Mouse (Mus musculus) hindbrain, embryonic 12.5 days (tissue): ENCODE results near the gene Stat1. TPM values are rescaled to one million over a fixed set of nuclear protein-coding genes. Genes with fewer than 3 reads are reported as not detected.

Experiments used
- ATAC-seq: fragments of 200-750 bp; cut with Nextera tagmentation; 2 replicates; pipeline ENCODE4 v1.8.0; 2017; ENCODE audit warnings: moderate TSS enrichment; ENCODE audit not compliant: low FRiP score
- H3K27ac ChIP-seq: fragments of 300-500 bp; sonication (generic); 2 replicates; pipeline ENCODE4 v1.5.1; 2016; ENCODE audit warnings: mild to moderate bottlenecking
- H3K27me3 ChIP-seq: fragments of 300-500 bp; sonication (generic); 2 replicates; pipeline ENCODE4 v1.6.1; 2016; ENCODE audit warnings: mild to moderate bottlenecking
- H3K36me3 ChIP-seq: fragments of 300-500 bp; sonication (generic); 2 replicates; pipeline ENCODE4 v1.6.1; 2016; ENCODE audit warnings: mild to moderate bottlenecking
- H3K4me1 ChIP-seq: fragments of 300-500 bp; sonication (generic); 2 replicates; pipeline ENCODE4 v1.6.1; 2016
- H3K4me2 ChIP-seq: fragments of 300-500 bp; sonication (generic); replicated peaks from 2 replicates; pipeline ENCODE4 v1.6.1; 2016; ENCODE audit warnings: mild to moderate bottlenecking
- H3K4me3 ChIP-seq: fragments of 300-500 bp; sonication (generic); 2 replicates; pipeline ENCODE4 v1.5.1; 2016; ENCODE audit warnings: mild to moderate bottlenecking
- H3K9ac ChIP-seq: fragments of 300-500 bp; sonication (generic); 2 replicates; pipeline ENCODE4 v1.6.1; 2016; ENCODE audit warnings: mild to moderate bottlenecking, moderate library complexity
- H3K9me3 ChIP-seq: fragments of 300-500 bp; sonication (generic); replicated peaks from 2 replicates; pipeline ENCODE4 v1.6.1; 2016; ENCODE audit warnings: mild to moderate bottlenecking
- WGBS: fragments of 180-500 bp; shearing (Covaris S2); methylation state at CpG from one replicate; pipeline ENCODE4 v1.1.7; 2016; 5-methylcytosine and 5-hydroxymethylcytosine counted together
- polyA plus RNA-seq: library from polyadenylated mRNA; unstranded; fragments of >200 nt; fragmentation: Nextera tagmentation; extraction: Ambion mirVana; gene quantifications from 2 replicates; pipeline ENCODE4 v1.2.1, GENCODE M21; 2016

The Stat1 gene
- polyA plus RNA-seq, 1 experiment from 2014 or later, result 19.2 TPM

DNA sequence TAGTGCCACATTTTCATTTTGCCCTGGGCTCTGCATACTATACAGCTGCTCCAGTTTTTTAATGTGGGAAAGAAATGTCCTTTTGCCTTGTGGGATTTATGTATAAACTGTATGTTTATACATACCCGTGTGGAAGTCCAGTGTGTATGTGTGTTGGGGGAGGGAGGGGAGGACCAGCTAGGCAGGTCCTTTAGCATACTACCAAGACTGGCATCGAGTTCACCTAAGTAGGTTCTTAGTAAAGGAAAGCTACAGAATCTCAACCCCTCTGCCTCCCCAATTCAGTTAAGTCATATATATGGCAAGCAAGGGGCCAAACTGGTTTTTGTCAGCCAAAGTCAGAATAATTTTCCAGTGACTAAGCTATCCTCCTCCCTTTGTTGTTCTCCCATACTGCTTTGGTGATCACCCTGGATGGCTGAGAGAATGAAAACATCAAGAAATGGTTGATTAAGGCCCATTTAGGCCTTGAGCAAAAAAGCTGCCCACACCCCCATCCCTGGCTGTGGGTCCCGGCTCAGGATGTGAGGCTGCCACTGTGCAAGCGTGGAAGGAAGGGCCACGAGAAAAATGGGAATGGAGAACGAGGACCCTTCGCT, 6.1 kb upstream of the Stat1 start:
- H3K4me2 ChIP-seq, result peak overlapping the region; percentile 61
- no peaks in the 10 kb centered on the region for H3K36me3 ChIP-seq
- H3K4me3 ChIP-seq, result peak overlapping the region; percentile 31
- no peaks in the 10 kb centered on the region for H3K27me3 ChIP-seq
- peak overlapping the region; percentile 83 for H3K27ac ChIP-seq
- H3K9ac ChIP-seq, result peak overlapping the region; percentile 63
- no peaks in the 10 kb centered on the region for H3K9me3 ChIP-seq
- WGBS, result 22% methylated on average over 7 of the region's 7 CpGs
- H3K4me1 ChIP-seq, result peaks cover 5% of the 10 kb centered on the region
- peak; percentile 46 for ATAC-seq

DNA sequence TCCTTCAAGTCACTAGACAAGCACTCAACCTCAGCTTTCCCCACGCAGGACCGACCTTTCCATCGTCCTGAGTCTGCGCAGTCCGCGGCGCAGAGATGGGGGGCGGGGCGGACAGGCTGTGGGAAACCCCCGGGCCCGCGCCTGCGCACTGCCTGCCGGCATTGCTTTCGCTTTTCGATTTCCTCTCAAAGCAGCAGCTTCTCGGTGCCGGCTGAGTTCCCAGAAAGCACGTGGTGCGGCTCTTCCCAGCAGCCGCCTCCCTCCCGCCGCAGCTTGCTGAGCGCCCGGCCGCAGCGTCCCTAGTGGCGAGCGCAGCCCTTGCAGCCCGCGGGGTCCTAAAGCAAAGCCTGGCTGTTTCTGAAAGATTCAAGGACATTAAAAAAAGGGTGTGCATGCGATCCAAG, 5.6 kb upstream of the Stat1 start:
- peak overlapping the region; percentile 83 for H3K27ac ChIP-seq
- WGBS, result 1% methylated on average over 32 of the region's 32 CpGs
- H3K4me3 ChIP-seq, result peak overlapping the region; percentile 31
- peak overlapping the region; percentile 61 for H3K4me2 ChIP-seq
- no peaks in the 10 kb centered on the region for H3K36me3 ChIP-seq
- H3K9me3 ChIP-seq, result no peaks in the 10 kb centered on the region
- peak overlapping the region; percentile 63 for H3K9ac ChIP-seq
- H3K4me1 ChIP-seq, result peaks cover 5% of the 10 kb centered on the region
- ATAC-seq, result peak; percentile 98
- H3K27me3 ChIP-seq, result no peaks in the 10 kb centered on the region

DNA sequence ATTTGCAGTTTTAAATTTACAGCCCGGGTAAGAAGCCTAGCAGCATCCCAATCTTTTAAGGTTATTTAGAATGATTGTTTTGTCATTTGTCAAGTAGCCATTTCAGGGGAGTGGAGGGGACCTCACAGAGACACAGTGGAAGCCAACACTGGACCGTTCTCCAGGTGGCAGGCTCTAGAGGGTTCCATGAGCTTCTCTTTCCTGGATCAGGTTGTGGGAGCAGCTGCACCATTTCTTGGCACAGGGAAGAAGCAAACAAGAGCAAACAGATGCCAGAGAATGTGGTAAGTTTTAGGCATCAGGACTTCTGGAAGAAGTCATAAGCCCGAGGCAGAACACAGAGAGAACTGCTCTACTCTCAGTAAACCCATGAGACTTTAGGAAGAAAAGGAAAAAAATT, 2.8 kb upstream of the Stat1 start:
- Histone ChIP-seq H3K36me3 (no peaks in the 10 kb centered on the region), H3K9ac (no peak overlapping the region), H3K27ac (no peak overlapping the region), H3K4me2 (no peak overlapping the region), H3K4me3 (no peak overlapping the region), H3K4me1 (peaks cover 11% of the 10 kb centered on the region), H3K27me3 (no peaks in the 10 kb centered on the region), H3K9me3 (no peaks in the 10 kb centered on the region)
- 78% methylated on average over 3 of the region's 3 CpGs for WGBS
- ATAC-seq, result no peak

DNA sequence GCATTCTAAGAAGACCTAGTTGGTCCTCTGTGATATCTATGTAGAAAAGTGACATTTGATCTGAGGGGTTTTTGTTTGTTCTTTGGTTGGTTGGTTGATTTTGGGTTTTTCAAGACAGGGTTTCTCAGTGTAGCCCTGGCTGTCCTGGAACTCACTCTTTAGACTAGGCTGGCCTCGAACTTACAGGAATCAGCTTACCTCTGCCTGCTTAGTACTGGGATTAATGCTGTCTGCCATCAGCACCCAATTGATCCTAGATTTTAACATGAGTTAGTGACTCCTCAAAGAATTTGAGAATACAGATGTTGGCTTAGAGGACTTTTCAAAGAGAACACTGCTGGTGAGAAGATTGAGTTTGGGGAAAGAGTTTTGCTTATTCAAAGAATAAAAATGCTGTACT, 1.5 kb upstream of the Stat1 start:
- H3K4me2 ChIP-seq, result no peak overlapping the region
- WGBS, result 87% methylated on average over 1 of the region's 1 CpGs
- no peaks in the 10 kb centered on the region for H3K9me3 ChIP-seq
- no peak overlapping the region for H3K9ac ChIP-seq
- H3K27ac ChIP-seq, result no peak overlapping the region
- no peak overlapping the region for H3K4me3 ChIP-seq
- no peaks in the 10 kb centered on the region for H3K36me3 ChIP-seq
- H3K4me1 ChIP-seq, result peaks cover 11% of the 10 kb centered on the region
- no peaks in the 10 kb centered on the region for H3K27me3 ChIP-seq
- ATAC-seq, result no peak

DNA sequence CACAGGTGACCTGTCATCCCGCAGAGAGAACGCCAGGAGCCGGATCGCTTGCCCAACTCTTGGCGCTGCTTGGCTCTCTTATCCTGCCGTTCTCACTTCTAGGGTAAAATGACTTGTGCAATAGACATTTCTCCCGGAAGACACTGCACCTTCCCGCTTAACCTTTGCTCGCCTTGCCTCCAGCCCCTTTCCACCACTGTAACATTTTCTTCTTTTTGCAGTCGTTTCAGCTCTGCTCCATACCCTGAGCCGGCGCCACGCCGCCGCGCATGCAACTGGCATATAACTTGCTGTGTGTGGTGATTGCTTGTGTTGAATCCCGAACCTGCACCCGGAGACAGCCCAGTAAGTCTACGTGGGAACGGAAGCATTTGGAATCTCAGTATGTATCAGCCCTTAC, 451 bp downstream of the Stat1 start:
- Histone ChIP-seq H3K4me1 (peaks cover 6% of the 10 kb centered on the region; the same call in 1 of the 2 replicates), H3K4me2 (peak overlapping the region; percentile 92), H3K4me3 (peak overlapping the region; percentile 87), H3K27ac (no peak overlapping the region), H3K9ac (peak overlapping the region; percentile 85), H3K36me3 (peaks cover 3% of the 10 kb centered on the region; the same call in 1 of the 2 replicates), H3K27me3 (no peaks in the 10 kb centered on the region), H3K9me3 (no peaks in the 10 kb centered on the region)
- peak; percentile 36 for ATAC-seq
- WGBS, result 1% methylated on average over 20 of the region's 20 CpGs

DNA sequence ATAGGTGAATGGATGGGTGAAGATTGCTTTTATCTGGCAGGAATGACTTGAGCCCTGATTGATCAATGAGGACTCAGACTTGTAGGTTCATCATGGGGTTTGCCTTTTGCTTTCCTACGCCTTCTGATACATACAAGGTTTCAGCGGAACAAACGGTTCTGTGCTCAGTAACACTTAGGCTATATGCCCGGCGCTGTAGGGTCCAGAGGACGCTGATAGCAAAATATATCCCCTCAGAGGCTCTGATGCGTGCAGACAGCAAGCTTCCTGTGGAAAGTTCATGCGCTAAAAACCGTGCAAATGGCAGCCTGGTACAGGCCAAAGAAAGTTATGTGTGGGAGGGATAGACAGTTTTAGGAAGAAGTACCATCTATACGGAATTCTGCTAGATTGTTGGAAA, 951 bp downstream of the Stat1 start:
- Histone ChIP-seq H3K9me3 (no peaks in the 10 kb centered on the region), H3K27ac (no peak overlapping the region), H3K27me3 (no peaks in the 10 kb centered on the region), H3K4me2 (peak overlapping the region; percentile 92), H3K36me3 (peaks cover 3% of the 10 kb centered on the region; the same call in 1 of the 2 replicates), H3K9ac (peak overlapping the region; percentile 85; the same call in 1 of the 2 replicates), H3K4me3 (peak overlapping the region; percentile 87), H3K4me1 (peaks cover 6% of the 10 kb centered on the region; the same call in 1 of the 2 replicates)
- WGBS, result 41% methylated on average over 10 of the region's 10 CpGs
- ATAC-seq, result no peak

DNA sequence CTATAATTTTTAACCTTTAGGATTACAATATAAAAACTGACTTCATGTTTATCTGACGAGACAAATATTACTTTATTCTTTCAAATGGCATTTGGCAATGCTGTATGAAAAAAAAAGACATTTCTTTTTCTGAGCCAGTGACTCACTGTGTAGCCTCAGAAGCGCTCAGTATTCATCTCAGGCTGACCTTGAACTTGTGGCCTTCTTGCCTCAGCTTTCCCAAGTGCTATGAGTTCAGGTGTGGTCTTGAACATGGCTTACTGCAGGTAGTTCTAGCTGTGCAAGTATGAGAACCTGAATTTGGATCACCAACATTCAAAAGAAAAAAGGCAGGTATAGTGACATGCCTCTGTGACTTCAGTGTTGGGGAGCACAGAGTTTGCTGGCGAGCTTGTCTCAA, 1.8 kb downstream of the Stat1 start:
- no peak for ATAC-seq
- Histone ChIP-seq H3K9me3 (no peaks in the 10 kb centered on the region), H3K36me3 (peaks cover 3% of the 10 kb centered on the region; the same call in 1 of the 2 replicates), H3K4me1 (peaks cover 6% of the 10 kb centered on the region; the same call in 1 of the 2 replicates), H3K27ac (no peak overlapping the region), H3K4me2 (no peak overlapping the region), H3K4me3 (no peak overlapping the region), H3K27me3 (no peaks in the 10 kb centered on the region), H3K9ac (no peak overlapping the region)
- 82% methylated on average over 3 of the region's 3 CpGs for WGBS

DNA sequence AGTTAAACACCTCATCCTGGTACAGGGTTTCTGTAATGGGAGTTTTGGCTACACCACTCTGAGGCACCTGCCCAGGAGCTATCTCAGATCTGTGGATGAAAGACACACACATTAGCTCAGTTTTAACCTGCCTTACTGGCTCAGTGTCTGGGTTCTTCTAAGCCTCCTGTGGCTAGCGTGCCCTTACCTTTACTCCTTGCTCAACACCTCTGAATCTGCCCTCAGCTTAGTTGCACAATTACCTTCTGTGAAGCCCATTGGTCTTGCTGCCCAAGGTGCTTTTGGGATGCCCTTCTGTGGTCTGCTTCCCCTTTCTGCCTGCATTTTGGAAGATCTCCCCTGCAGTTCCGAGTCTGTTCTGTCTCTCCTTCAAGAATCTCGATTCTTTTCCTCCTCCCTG, 5.6 kb downstream of the Stat1 start:
- H3K27me3 ChIP-seq, result no peaks in the 10 kb centered on the region
- no peak for ATAC-seq
- H3K36me3 ChIP-seq, result peaks cover 12% of the 10 kb centered on the region
- H3K9me3 ChIP-seq, result no peaks in the 10 kb centered on the region
- no peak overlapping the region for H3K27ac ChIP-seq
- WGBS, result 83% methylated on average over 3 of the region's 3 CpGs
- H3K4me3 ChIP-seq, result no peak overlapping the region
- no peak overlapping the region for H3K9ac ChIP-seq
- H3K4me2 ChIP-seq, result no peak overlapping the region
- H3K4me1 ChIP-seq, result peaks cover 5% of the 10 kb centered on the region; the same call in 1 of the 2 replicates

DNA sequence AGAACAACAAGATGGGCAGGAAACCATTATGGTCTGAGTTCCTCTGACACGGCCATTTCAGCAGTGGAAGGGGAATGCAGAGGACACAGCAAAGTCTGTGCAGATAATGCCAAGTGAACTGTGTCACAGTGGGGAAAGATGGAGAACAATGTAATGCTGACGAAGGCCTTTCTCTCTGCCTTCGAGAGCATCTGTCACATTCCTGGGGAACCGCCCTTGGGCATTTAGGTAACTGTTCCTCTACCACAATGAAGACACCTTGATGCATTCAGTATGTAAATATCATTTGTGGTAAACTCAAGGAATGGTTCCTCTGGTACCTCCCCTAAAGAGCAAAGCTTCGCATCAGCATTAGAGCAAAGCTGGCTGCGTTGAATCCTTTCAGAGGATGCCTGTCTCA, 8.1 kb downstream of the Stat1 start:
- Histone ChIP-seq H3K4me3 (no peak overlapping the region), H3K36me3 (peaks cover 12% of the 10 kb centered on the region), H3K27me3 (no peaks in the 10 kb centered on the region), H3K4me1 (no peaks in the 10 kb centered on the region), H3K9ac (no peak overlapping the region), H3K27ac (no peak overlapping the region), H3K9me3 (no peaks in the 10 kb centered on the region), H3K4me2 (no peak overlapping the region)
- ATAC-seq, result no peak
- 91% methylated on average over 6 of the region's 6 CpGs for WGBS

DNA sequence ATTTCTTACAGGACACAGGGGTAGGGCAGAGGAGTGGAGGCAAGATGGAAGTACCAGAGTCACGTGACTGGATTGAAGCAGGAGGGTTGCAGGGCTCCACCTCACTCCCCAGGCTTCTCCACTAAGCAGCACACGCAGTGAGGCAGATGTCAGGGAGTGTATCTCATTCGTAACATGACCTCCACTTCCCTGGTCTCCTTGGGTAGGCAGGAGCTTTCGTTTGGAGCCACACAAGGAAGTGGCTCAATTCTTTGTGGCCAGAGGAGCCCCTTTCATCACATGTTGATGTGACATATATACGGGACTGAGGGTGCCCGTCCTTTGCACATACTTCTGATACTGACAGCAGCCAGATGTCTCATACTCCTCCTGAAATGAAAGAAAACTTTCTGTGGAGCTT, 10.6 kb downstream of the Stat1 start:
- WGBS, result 69% methylated on average over 6 of the region's 6 CpGs
- no peak overlapping the region for H3K27ac ChIP-seq
- H3K4me3 ChIP-seq, result no peak overlapping the region
- H3K4me1 ChIP-seq, result 0 out of 2 replicates have a peak, but pooled peaks cover 4% of the 10 kb centered on the region
- no peak overlapping the region for H3K4me2 ChIP-seq
- no peaks in the 10 kb centered on the region for H3K27me3 ChIP-seq
- peaks cover 9% of the 10 kb centered on the region for H3K36me3 ChIP-seq
- ATAC-seq, result no peak
- H3K9me3 ChIP-seq, result no peaks in the 10 kb centered on the region
- no peak overlapping the region for H3K9ac ChIP-seq

DNA sequence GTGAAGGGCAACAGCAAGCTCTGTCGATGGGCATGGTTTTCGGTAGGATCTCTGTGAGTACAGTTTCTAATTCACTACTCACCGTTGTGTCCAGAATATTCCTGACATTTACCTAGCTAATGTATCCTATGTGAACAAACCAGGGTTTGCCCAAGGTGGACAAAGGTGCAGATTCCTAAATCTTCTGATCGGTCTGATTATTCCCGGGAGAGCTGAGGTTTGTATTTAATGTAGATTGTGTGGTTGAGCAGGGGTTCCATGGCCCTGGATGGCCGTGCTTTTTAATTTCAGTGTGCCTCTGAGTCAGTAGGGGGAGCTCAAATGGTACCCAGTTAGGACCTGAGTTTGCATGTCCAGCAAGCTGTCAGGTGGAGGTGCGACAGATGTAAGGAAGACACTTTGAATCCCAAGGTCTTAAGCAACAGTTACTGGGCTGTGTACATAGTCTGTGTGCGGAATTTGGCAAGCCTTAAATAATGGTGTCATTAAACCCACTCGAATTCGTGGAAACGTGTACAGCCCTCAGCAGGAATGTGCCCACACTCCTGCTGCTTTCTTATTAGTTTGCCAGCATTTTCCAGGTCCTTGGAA, 12.6 kb downstream of the Stat1 start:
- H3K27ac ChIP-seq, result no peak overlapping the region
- WGBS, result 86% methylated on average over 11 of the region's 11 CpGs
- H3K4me2 ChIP-seq, result no peak overlapping the region
- H3K9me3 ChIP-seq, result no peaks in the 10 kb centered on the region
- 0 out of 2 replicates have a peak, but pooled peaks cover 7% of the 10 kb centered on the region for H3K4me1 ChIP-seq
- no peak overlapping the region for H3K4me3 ChIP-seq
- no peak overlapping the region for H3K9ac ChIP-seq
- H3K36me3 ChIP-seq, result peaks cover under 1% of the 10 kb centered on the region; the same call in 1 of the 2 replicates
- no peaks in the 10 kb centered on the region for H3K27me3 ChIP-seq
- no peak for ATAC-seq

DNA sequence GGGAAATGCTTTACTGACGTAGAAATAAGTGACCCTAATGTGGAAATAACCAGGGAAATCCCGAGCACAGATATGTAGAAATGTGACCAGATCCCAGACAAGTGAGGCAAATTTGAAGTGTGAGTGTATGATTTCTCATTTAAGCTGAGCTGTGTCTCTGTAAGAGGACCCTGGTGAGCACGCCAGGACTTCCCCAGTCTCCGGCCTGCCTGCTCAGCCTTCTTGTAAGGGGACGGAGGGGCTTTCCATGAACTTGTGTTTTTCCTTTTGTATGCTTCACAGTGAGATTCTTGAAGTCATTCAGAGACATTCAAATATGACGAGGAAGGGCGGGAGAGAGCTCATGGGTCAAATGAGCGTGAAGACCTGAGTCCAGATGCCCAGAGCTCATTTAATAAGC, 14.0 kb downstream of the Stat1 start:
- WGBS, result 72% methylated on average over 8 of the region's 8 CpGs
- no peak overlapping the region for H3K4me3 ChIP-seq
- no peak overlapping the region for H3K4me2 ChIP-seq
- no peaks in the 10 kb centered on the region for H3K36me3 ChIP-seq
- no peaks in the 10 kb centered on the region for H3K27me3 ChIP-seq
- H3K27ac ChIP-seq, result no peak overlapping the region
- ATAC-seq, result no peak
- no peaks in the 10 kb centered on the region for H3K9me3 ChIP-seq
- H3K4me1 ChIP-seq, result 0 out of 2 replicates have a peak, but pooled peaks cover 7% of the 10 kb centered on the region
- no peak overlapping the region for H3K9ac ChIP-seq

DNA sequence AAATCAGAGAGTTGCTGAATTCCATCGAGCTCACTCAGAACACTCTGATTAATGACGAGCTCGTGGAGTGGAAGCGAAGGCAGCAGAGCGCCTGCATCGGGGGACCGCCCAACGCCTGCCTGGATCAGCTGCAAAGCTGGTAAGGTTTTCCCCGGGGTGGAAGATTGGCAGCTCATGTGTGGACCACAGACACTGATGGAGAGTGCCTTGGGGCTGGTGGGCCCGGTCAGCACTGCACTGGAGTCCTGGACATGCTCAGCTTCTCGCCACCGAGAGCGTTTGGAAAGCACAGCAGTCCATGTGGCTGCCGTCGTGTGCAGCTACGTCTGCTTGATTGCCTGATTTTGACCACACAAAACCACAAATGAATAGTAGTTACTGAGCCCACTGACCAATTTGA, 18.1 kb downstream of the Stat1 start:
- ATAC-seq, result 0 out of 2 replicates have a peak, but pooled peaks have one; percentile 50
- WGBS, result 61% methylated on average over 16 of the region's 16 CpGs
- Histone ChIP-seq H3K27ac (no peak overlapping the region), H3K4me1 (0 out of 2 replicates have a peak, but pooled peaks cover 7% of the 10 kb centered on the region), H3K4me2 (no peak overlapping the region), H3K27me3 (no peaks in the 10 kb centered on the region), H3K4me3 (no peak overlapping the region), H3K36me3 (no peaks in the 10 kb centered on the region), H3K9me3 (no peaks in the 10 kb centered on the region), H3K9ac (no peak overlapping the region)
